Mouse (Mus musculus) lung, postnatal 14 days (tissue): ENCODE data around the gene Grk4.

Experiments used
- DNase-seq: peaks from one replicate; pipeline ENCODE4 v3.0.0; 2021

The Grk4 gene

GRCm38 (mm10) chr5:34659686-34660590, at the start of gene Grk4, which contains the start of gene Nop14:
TSS of gene Grk4 (plus strand) at chr5:34660379.
TSS of gene Nop14 (minus strand) at chr5:34660148.
- peak; percentile 99 for DNase-seq

- DNase-seq, result no peak
Measured at GRCm38 (mm10) chr5:34632996-34633395, 27.2 kb upstream of the Grk4 start.

- DNase-seq, result peak; percentile 42
Measured at GRCm38 (mm10) chr5:34633641-34634040, 26.5 kb upstream of the Grk4 start.

GRCm38 (mm10) chr5:34634746-34635400, 25.3 kb upstream of the Grk4 start:
- no peak for DNase-seq

GRCm38 (mm10) chr5:34635665-34636192, 24.4 kb upstream of the Grk4 start:
- DNase-seq, result no peak

- peak; percentile 80 for DNase-seq
Measured at GRCm38 (mm10) chr5:34636481-34637287, 23.5 kb upstream of the Grk4 start, which contains the start of gene Mfsd10. TSS of gene Mfsd10 (minus strand) at chr5:34637212.

GRCm38 (mm10) chr5:34637591-34638156, 22.5 kb upstream of the Grk4 start:
- DNase-seq, result no peak

- DNase-seq, result no peak
Measured at GRCm38 (mm10) chr5:34641991-34642390, 18.2 kb upstream of the Grk4 start.

- DNase-seq, result peak; percentile 62
Measured at GRCm38 (mm10) chr5:34642932-34643331, 17.2 kb upstream of the Grk4 start.

- DNase-seq, result peak; percentile 71
Measured at GRCm38 (mm10) chr5:34647581-34647980, 12.6 kb upstream of the Grk4 start.

- no peak for DNase-seq
Measured at GRCm38 (mm10) chr5:34652961-34653360, 7.2 kb upstream of the Grk4 start.

GRCm38 (mm10) chr5:34654881-34655280, 5.3 kb upstream of the Grk4 start:
- no peak for DNase-seq

- no peak for DNase-seq
Measured at GRCm38 (mm10) chr5:34657556-34657955, 2.6 kb upstream of the Grk4 start.

GRCm38 (mm10) chr5:34660591-34661130, 482 bp downstream of the Grk4 start:
- DNase-seq, result no peak

- DNase-seq, result no peak
Measured at GRCm38 (mm10) chr5:34661909-34662308, 1.7 kb downstream of the Grk4 start.

- no peak for DNase-seq
Measured at GRCm38 (mm10) chr5:34663231-34663630, 3.1 kb downstream of the Grk4 start.

- DNase-seq, result no peak
Measured at GRCm38 (mm10) chr5:34669493-34669892, 9.3 kb downstream of the Grk4 start.

- no peak for DNase-seq
Measured at GRCm38 (mm10) chr5:34670280-34670679, 10.1 kb downstream of the Grk4 start.

- DNase-seq, result no peak
Measured at GRCm38 (mm10) chr5:34689868-34690267, 29.7 kb downstream of the Grk4 start.

- DNase-seq, result no peak
Measured at GRCm38 (mm10) chr5:34692782-34693181, 32.6 kb downstream of the Grk4 start.

GRCm38 (mm10) chr5:34695521-34695920, 35.3 kb downstream of the Grk4 start:
- no peak for DNase-seq

GRCm38 (mm10) chr5:34708436-34708835, 48.3 kb downstream of the Grk4 start:
- DNase-seq, result no peak
